Mouse (Mus musculus) neural tube, embryonic 15.5 days (tissue): Measurements from ENCODE around the gene Tpst1. TPM values are rescaled to one million over a fixed set of nuclear protein-coding genes. Genes with fewer than 3 reads are reported as not detected.
A peak's percentile ranks its signal among the peaks of the same experiment; 100 is the strongest.

Experiments used
- ATAC-seq: fragments of 200-750 bp; cut with Nextera tagmentation; 2 replicates; pipeline ENCODE4 v1.8.0; 2017; ENCODE audit warnings: mild to moderate bottlenecking, moderate TSS enrichment, moderate library complexity; ENCODE audit not compliant: low FRiP score
- H3K27ac ChIP-seq: fragments of 300-500 bp; sonication (generic); replicated peaks from 2 replicates; pipeline ENCODE4 v1.5.1; 2015; ENCODE audit warnings: mild to moderate bottlenecking, inconsistent platforms
- H3K27me3 ChIP-seq: fragments of 300-500 bp; sonication (generic); replicated peaks from 2 replicates; pipeline ENCODE4 v1.6.1; 2015; ENCODE audit warnings: inconsistent platforms
- H3K36me3 ChIP-seq: fragments of 300-500 bp; sonication (generic); 2 replicates; pipeline ENCODE4 v1.6.1; 2015; ENCODE audit warnings: inconsistent platforms
- H3K4me1 ChIP-seq: fragments of 300-500 bp; sonication (generic); 2 replicates; pipeline ENCODE4 v1.6.1; 2015; ENCODE audit warnings: inconsistent platforms
- H3K4me2 ChIP-seq: fragments of 300-500 bp; sonication (generic); 2 replicates; pipeline ENCODE4 v1.6.1; 2015; ENCODE audit warnings: inconsistent platforms, mild to moderate bottlenecking, moderate library complexity
- H3K4me3 ChIP-seq: fragments of 300-500 bp; sonication (generic); replicated peaks from 2 replicates; pipeline ENCODE4 v1.5.1; 2015; ENCODE audit warnings: mild to moderate bottlenecking, inconsistent platforms
- H3K9ac ChIP-seq: fragments of 300-500 bp; sonication (generic); replicated peaks from 2 replicates; pipeline ENCODE4 v1.6.1; 2015; ENCODE audit warnings: mild to moderate bottlenecking, inconsistent platforms
- H3K9me3 ChIP-seq: fragments of 300-500 bp; sonication (generic); replicated peaks from 2 replicates; pipeline ENCODE4 v1.6.1; 2016; ENCODE audit warnings: inconsistent platforms
- WGBS: fragments of 180-500 bp; shearing (Covaris S2); methylation state at CpG from one replicate; pipeline ENCODE4 v1.1.7; 2015; ENCODE audit warnings: mixed read lengths; 5-methylcytosine and 5-hydroxymethylcytosine counted together
- polyA plus RNA-seq: library from polyadenylated mRNA; unstranded; fragments of >200 nt; fragmentation: Nextera tagmentation; extraction: Ambion mirVana; gene quantifications from 2 replicates; pipeline ENCODE4 v1.2.1, GENCODE M21; 2015

Gene Tpst1
- polyA plus RNA-seq, 1 experiment from 2014 or later: 58.8 TPM

DNA sequence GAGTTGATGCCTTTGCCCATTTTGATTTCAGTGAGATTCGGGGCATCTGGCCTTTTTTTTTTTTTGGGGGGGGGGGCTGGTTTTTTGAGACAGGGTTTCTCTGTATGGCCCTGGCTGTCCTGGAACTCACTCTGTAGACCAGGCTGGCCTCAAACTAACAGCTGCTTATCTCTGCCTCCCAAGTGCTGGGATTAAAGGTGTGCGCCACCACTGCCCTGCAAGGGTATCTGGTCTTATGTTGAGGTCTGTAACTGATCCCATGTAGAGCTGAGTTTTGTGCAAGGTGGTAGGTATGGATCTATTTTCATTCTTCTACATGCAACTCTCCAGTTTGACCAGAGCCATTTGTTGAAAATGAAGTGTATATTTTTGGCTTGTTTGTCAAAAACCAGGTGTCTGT lies 16.8 kb upstream of the Tpst1 start:
- no peak for ATAC-seq
- Histone ChIP-seq H3K27me3 (no peaks in the 10 kb centered on the region), H3K9ac (no peak overlapping the region), H3K4me3 (no peak overlapping the region), H3K4me2 (no peak overlapping the region), H3K4me1 (no peaks in the 10 kb centered on the region), H3K36me3 (peaks cover 29% of the 10 kb centered on the region), H3K27ac (no peak overlapping the region), H3K9me3 (no peaks in the 10 kb centered on the region)
- 97% methylated on average over 2 of the region's 2 CpGs for WGBS

GRCm38 (mm10) chr5:130059413-130060328 lies 13.5 kb upstream of the Tpst1 start:
- H3K36me3 ChIP-seq: peaks cover 27% of the 10 kb centered on the region
- H3K27ac ChIP-seq: 0 out of 2 replicates have a peak overlapping the region, but pooled peaks have one; percentile 18
- no peak overlapping the region for H3K4me3 ChIP-seq
- H3K9ac ChIP-seq: no peak overlapping the region
- H3K27me3 ChIP-seq: no peaks in the 10 kb centered on the region
- H3K9me3 ChIP-seq: no peaks in the 10 kb centered on the region
- no peaks in the 10 kb centered on the region for H3K4me1 ChIP-seq
- WGBS: 81% methylated on average over 12 of the region's 12 CpGs
- H3K4me2 ChIP-seq: no peak overlapping the region
- ATAC-seq: no peak

- Histone ChIP-seq H3K27me3 (no peaks in the 10 kb centered on the region), H3K4me2 (no peak overlapping the region), H3K9me3 (no peaks in the 10 kb centered on the region), H3K4me1 (no peaks in the 10 kb centered on the region), H3K4me3 (no peak overlapping the region), H3K27ac (no peak overlapping the region), H3K9ac (no peak overlapping the region), H3K36me3 (peaks cover 26% of the 10 kb centered on the region)
- no peak for ATAC-seq
- WGBS: 90% methylated on average over 4 of the region's 4 CpGs
Measured at GRCm38 (mm10) chr5:130060329-130060665, 12.8 kb upstream of the Tpst1 start.

DNA sequence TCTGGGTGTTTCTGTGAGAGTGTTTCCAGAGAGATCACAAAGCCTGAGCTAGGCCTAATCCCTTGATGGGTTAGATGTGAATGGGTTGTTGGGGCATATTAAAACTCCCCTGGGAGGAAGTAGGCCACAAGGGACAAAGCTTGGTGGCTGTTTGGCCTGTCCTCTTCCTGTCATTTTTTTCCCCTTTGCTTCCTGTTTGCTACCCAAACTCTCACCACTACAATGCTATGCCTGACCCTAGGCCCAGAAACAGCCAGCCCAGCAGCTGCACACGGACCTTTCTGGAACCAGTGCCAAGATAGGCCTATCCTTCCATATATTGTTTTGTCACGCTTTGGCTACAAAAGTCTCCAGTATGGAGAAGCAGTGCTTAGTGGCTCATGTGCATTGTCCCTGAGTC lies 11.0 kb upstream of the Tpst1 start:
- Histone ChIP-seq H3K4me2 (no peak overlapping the region), H3K36me3 (peaks cover 25% of the 10 kb centered on the region), H3K4me1 (no peaks in the 10 kb centered on the region), H3K27me3 (no peaks in the 10 kb centered on the region), H3K4me3 (no peak overlapping the region), H3K9ac (no peak overlapping the region), H3K9me3 (no peaks in the 10 kb centered on the region), H3K27ac (peak overlapping the region; percentile 37; the same call in 1 of the 2 replicates)
- 79% methylated on average over 2 of the region's 2 CpGs for WGBS
- ATAC-seq: no peak

DNA sequence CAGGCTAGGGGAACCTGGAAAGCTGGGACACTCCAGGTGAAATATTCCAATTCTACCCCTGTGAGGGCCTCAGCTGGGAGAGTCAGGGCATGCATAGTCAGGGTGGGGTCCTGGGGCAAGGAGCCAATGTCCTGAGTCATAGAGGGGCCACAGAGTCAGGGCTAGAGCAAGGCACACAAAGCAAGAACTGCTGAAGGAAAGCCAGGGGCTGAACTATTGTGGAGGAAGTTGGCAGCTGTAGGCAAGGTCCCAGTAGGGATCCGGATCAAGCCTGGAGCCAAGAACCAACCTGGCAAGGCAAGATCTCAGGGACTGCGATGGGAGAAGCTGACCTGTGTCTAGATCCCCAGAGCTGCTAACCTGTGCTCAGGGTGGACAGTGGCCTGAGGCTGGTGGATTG lies 9.4 kb upstream of the Tpst1 start:
- WGBS: 69% methylated on average over 2 of the region's 2 CpGs
- H3K9ac ChIP-seq: no peak overlapping the region
- no peaks in the 10 kb centered on the region for H3K9me3 ChIP-seq
- H3K27ac ChIP-seq: no peak overlapping the region
- H3K4me2 ChIP-seq: no peak overlapping the region
- no peaks in the 10 kb centered on the region for H3K27me3 ChIP-seq
- H3K4me1 ChIP-seq: no peaks in the 10 kb centered on the region
- peaks cover 25% of the 10 kb centered on the region for H3K36me3 ChIP-seq
- H3K4me3 ChIP-seq: no peak overlapping the region
- ATAC-seq: no peak

DNA sequence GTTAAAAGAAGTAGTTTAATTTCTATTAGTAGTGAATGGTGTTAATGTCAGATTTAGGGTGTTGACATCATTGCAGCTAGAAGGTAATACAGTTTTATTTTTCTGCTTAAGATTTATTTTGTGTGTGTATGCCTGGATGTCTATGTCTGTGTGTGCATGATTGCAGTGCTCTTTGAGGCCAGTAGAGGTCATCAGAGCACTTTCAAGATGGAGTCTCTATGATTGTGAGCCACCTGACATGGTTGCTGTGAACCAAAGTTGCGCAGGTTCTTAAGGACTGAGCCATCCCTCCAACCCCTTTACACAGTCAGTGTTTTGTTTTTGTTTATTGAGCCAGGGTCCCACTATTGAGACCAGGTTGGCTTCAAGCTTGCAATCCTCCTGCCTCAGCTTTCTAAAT lies 7.5 kb upstream of the Tpst1 start:
- no peak overlapping the region for H3K4me3 ChIP-seq
- H3K4me1 ChIP-seq: no peaks in the 10 kb centered on the region
- H3K4me2 ChIP-seq: no peak overlapping the region
- no peak overlapping the region for H3K27ac ChIP-seq
- H3K36me3 ChIP-seq: peaks cover 9% of the 10 kb centered on the region
- H3K27me3 ChIP-seq: no peaks in the 10 kb centered on the region
- H3K9ac ChIP-seq: no peak overlapping the region
- ATAC-seq: no peak
- 93% methylated on average over 1 of the region's 1 CpGs for WGBS
- H3K9me3 ChIP-seq: no peaks in the 10 kb centered on the region

GRCm38 (mm10) chr5:130067841-130068264 lies 5.3 kb upstream of the Tpst1 start:
- H3K36me3 ChIP-seq: no peaks in the 10 kb centered on the region
- H3K4me2 ChIP-seq: no peak overlapping the region
- H3K9me3 ChIP-seq: no peaks in the 10 kb centered on the region
- no peak overlapping the region for H3K9ac ChIP-seq
- H3K27ac ChIP-seq: no peak overlapping the region
- 76% methylated on average over 3 of the region's 3 CpGs for WGBS
- H3K4me3 ChIP-seq: no peak overlapping the region
- no peaks in the 10 kb centered on the region for H3K27me3 ChIP-seq
- ATAC-seq: no peak
- no peaks in the 10 kb centered on the region for H3K4me1 ChIP-seq

DNA sequence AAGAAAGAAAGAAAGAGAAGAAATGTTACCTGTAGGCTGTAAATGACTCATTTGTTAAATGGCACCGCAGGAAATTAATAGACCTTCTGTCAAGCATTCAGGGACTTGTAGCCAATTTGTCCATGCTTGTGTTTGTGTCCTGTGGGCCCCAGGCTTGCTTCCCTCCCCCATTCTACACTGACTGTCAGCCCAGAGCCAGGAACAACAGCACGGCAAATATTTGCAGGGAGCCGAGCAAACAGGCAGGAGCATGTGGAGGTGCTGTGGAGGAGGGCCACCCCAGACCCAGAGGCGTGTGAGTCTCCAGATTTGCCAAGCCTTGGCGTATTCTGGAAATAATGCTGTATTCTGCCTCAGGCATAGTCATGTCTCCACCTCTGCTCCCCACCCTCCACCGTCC lies 1.4 kb downstream of the Tpst1 start:
- no peak overlapping the region for H3K9ac ChIP-seq
- H3K4me2 ChIP-seq: no peak overlapping the region
- no peaks in the 10 kb centered on the region; the same call in 1 of the 2 replicates for H3K27me3 ChIP-seq
- H3K9me3 ChIP-seq: no peaks in the 10 kb centered on the region
- ATAC-seq: no peak
- H3K27ac ChIP-seq: no peak overlapping the region
- peaks cover 6% of the 10 kb centered on the region for H3K4me1 ChIP-seq
- no peak overlapping the region for H3K4me3 ChIP-seq
- 77% methylated on average over 6 of the region's 6 CpGs for WGBS
- H3K36me3 ChIP-seq: no peaks in the 10 kb centered on the region

- peaks cover 1% of the 10 kb centered on the region; the same call in 1 of the 2 replicates for H3K36me3 ChIP-seq
- H3K27ac ChIP-seq: no peak overlapping the region
- no peak overlapping the region for H3K4me3 ChIP-seq
- no peak for ATAC-seq
- peaks cover 20% of the 10 kb centered on the region for H3K4me1 ChIP-seq
- no peak overlapping the region for H3K9ac ChIP-seq
- WGBS: 75% methylated on average over 6 of the region's 6 CpGs
- no peak overlapping the region for H3K4me2 ChIP-seq
- H3K27me3 ChIP-seq: no peaks in the 10 kb centered on the region; the same call in 1 of the 2 replicates
- 0 out of 2 replicates have a peak, but pooled peaks cover 2% of the 10 kb centered on the region for H3K9me3 ChIP-seq
Measured at GRCm38 (mm10) chr5:130076396-130076795, 3.3 kb downstream of the Tpst1 start.

DNA sequence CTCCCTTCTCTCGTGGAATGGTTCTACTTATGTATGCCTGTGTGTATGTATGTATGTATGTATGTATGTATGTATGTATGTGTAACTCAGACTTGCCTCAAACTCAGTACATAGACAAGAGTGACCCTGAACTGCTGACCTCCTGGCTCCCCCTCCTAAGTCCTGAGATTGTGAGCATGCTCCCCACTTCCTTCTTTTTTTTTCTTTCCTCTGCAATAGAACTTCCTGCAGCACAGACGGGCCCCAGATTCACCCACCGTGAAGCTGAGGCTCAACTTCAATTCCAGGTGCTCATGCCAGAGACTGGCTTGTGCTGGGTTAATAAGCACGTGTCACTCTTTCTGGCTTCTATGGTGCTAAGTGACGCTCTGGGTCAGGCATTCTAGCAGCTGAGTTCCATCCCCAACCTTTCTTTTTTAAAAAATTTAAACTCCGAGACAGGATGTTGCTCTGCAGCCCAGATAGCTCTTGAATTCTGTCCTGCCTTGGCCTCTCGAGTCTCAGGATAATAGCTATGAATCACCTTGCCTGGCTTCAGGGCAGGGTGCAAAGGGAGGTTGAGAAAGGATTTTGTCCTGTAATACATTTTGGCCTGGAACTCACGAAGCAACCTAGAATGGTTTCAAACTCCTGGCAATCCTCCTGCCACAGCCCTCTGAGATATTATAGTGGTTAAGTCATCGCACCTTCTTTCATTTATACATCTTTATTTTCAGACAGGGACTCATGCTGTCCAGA lies 5.1 kb downstream of the Tpst1 start:
- Histone ChIP-seq H3K27me3 (no peaks in the 10 kb centered on the region; the same call in 1 of the 2 replicates), H3K9me3 (0 out of 2 replicates have a peak, but pooled peaks cover 5% of the 10 kb centered on the region), H3K4me3 (no peak overlapping the region), H3K27ac (no peak overlapping the region), H3K4me2 (no peak overlapping the region), H3K4me1 (peaks cover 20% of the 10 kb centered on the region), H3K9ac (0 out of 2 replicates have a peak overlapping the region, but pooled peaks have one; percentile 50), H3K36me3 (peaks cover 4% of the 10 kb centered on the region; the same call in 1 of the 2 replicates)
- WGBS: 76% methylated on average over 9 of the region's 9 CpGs
- ATAC-seq: no peak

GRCm38 (mm10) chr5:130078834-130079156 lies 5.7 kb downstream of the Tpst1 start:
- 0 out of 2 replicates have a peak, but pooled peaks cover 5% of the 10 kb centered on the region for H3K9me3 ChIP-seq
- peak; percentile 45 for ATAC-seq
- H3K4me1 ChIP-seq: peaks cover 20% of the 10 kb centered on the region
- H3K4me2 ChIP-seq: peak overlapping the region; percentile 75
- no peaks in the 10 kb centered on the region; the same call in 1 of the 2 replicates for H3K27me3 ChIP-seq
- H3K4me3 ChIP-seq: peak overlapping the region; percentile 55
- H3K27ac ChIP-seq: peak overlapping the region; percentile 72
- peak overlapping the region; percentile 50 for H3K9ac ChIP-seq
- peaks cover 4% of the 10 kb centered on the region; the same call in 1 of the 2 replicates for H3K36me3 ChIP-seq
- WGBS: 43% methylated on average over 6 of the region's 6 CpGs
